Mouse (Mus musculus) heart, postnatal 4 days (tissue): ENCODE data around the gene Pmvk. TPM values are rescaled to one million over a fixed set of nuclear protein-coding genes. Genes with fewer than 3 reads are reported as not detected.
A peak's percentile ranks its signal among the peaks of the same experiment; 100 is the strongest.

Experiments
- DNase-seq: peaks from one replicate; pipeline ENCODE4 v3.0.0; 2021
- total RNA-seq, 2 experiments: library from RNA; stranded (reverse); gene quantifications; 2 replicates each; pipeline ENCODE4 v1.2.3; 2021

Pmvk gene
- total RNA-seq: 10 to 100 TPM; 11.3 to 13.3 TPM

DNA sequence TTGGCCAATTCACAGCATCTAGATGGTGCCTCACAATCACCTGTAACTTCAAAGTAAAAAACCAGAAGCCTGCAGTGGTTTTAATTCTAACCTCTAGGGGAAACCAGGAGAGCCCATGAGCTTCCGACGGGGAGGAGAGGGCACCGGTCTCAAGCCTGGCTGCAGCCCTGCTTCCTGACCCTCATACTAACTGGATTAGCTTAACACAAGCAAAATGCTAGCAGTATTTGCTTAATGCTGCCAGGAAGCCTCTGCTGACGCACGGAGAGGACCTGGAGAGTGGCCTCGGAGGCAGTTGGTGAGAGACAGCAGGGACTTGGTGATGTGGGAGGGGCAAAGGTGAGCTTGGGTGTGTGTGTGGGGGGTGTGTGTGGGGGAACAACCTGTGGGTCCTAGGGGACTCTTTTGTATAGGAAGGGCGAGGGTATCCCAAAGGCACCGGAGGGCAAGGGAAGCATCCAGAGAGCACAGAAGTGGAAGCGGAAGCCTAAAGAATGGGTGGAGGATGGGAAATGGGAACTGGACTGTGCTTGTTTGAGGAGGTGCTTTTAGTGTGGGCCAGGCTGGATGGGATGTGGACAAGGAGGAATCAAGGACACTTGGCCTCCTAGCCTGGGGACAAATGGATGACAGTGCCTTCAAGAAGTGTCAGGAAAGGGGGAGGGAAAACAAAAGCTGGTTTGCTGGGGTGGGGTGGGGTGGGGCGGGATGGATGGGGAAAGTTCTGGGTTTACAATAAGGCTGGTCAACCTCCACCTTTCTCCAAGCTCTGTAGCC lies at the start of gene Pmvk:
Gene Pmvk (plus strand): TSS at position 141 of the 777 bp plus-strand sequence.
- no peak for DNase-seq

DNA sequence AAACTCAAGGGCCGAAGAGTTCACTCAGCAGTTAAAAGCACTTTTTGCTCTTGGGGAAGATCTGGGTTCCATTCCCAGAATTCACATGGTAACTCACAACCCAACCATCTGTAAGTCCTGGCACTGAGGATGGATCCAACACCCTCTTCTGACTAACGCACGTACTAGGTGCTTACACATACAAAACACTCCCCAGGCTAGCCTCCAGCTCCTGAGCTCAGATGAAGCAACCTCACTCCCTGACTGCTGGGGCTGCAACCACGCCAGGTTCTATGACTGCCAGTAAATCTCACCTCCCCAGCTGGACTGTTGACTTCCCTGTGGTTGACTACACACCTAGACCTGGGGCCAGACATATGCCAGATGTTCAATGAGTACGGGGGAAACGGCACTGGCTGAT lies 47.5 kb upstream of the Pmvk start:
- DNase-seq: no peak

DNA sequence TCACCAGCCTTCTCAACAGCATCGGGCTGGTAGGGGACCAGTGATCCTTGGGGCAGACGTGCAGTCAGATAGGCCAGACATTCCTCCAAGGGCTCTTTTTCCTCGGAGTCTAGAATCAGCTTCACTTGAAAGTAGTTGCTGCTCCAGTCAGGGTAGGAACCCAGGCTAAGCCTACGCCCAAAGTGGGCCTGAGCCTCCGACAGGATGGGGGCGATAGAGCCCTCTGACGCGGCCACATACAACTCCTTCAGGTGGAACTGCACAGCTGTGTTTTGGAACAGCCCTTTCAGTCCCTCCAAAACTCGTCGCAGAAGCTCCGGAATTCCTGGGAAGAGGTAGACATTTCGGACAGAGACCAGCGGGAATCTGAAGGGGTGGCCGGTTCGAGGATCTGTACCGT lies 45.9 kb upstream of the Pmvk start:
- no peak for DNase-seq

DNA sequence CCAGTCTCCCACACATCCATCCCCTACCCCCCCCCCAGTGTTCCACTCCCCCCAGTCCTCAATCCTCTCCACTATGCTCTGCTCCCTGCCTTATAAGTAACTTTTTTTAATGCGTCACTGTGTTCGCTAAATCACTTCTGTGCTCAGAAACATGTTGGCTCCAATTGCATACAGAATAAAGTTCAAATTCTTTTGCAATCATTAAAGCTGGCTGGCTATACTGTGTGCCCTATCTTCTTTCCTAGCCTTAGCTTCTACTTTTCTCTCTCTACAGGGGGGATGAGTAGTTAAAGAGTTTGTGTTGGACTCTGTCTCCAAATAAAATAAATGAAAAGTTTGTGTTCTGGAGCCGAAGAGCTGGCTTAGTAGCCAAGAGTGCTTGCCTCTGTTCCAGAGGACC lies 44.6 kb upstream of the Pmvk start:
- DNase-seq: no peak

DNA sequence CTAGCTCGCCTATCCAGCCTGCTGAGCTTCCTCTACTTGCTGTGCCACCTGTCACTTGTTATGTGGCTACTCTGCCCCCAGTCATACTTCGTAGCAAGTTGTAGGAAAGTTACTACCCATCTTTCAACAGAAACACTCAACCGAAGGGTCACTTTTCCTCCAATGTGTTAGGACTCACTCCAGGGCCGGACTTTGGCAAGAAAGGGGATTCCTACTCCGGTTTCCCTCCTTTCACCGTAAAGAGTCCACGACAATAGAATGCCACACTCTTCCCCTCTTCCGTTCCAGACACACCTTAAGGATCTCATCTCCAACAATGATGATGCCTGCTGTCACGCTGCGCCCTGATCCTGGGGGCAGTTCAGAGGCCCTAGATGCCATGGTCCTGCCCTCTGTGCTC lies 43.5 kb upstream of the Pmvk start:
- DNase-seq: no peak

DNA sequence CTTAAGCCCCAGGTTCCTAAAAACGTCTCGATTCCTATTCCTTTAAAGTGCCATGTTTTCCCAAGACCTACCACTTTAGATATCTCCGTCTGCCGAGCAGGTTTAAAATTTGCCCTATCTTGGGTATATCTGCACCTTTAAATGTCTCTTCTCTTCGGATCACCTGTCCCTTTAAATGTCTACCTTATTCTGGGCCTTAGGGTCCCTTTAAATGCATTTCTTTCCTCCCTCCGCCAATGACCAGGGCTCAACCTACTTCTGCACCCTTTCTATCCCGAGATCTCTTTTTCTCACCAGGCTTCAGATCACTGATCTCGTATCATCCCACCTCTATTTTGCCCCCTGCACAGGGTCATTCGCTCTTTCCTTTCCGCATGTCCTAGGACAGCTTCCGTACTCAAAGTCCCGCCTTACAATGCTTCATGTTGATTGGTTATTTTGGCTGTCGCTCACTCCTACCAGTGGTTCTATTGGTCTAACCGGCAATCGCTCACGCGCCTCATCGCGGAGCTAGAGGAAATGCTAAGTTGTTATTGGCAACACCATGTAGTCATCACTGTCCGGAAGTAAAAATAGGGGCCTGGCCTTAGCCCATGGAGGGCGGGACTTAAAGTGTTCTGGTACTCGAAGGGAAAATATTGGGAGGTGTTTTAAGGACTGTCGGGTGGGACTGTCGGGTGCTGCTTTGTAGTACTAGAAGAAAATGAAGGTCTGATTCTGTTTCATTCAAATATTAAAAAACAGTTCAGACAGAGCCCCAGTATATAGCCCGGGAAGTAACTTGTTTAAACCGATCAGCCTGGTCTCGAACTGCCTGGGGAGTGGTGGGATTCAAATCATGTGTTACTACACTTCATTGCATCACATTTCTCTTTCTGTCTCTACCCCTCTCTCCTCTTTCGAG lies 42.6 kb upstream of the Pmvk start, which contains the start of gene Flad1:
Gene Flad1 (minus strand): TSS at position 381 of the 904 bp plus-strand sequence.
- peak; percentile 100 for DNase-seq

DNA sequence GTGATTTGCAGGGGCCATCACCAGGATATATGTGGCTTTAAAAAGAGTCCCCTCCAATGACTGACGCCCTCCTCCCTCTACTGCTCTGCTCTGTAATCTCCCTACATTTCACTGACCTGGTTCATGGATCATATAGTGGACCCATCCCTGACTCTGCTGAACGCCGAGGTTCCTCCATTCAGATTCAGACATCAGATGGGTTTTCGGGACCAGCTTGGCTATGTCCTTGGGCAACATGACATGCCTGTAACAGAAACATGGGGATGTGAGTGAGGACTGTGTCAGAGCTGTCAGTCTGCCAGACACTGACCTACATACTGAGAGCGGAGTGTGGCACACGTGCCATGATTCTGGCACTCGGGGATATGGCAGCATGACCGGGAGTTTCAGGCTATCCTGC lies 38.2 kb upstream of the Pmvk start:
- no peak for DNase-seq

DNA sequence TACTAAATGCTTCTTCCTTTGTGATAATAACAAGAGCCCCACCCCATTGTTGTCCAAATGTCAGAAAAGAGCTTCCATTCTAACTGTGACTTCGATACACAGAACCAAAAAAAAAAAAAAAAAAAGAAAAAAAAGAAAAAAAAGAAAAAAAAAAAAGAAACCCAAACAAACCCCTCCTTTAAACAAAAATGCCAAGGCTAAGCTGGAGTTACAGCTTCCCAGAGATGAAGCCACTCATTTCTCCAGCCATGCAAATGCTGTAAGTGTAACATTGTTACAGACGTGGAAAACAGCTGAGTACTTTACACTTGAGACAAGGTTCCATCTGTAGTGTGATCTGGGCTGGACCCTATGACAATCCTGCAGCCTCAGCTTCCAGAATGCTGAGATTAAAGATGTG lies 37.2 kb upstream of the Pmvk start:
- DNase-seq: no peak

DNA sequence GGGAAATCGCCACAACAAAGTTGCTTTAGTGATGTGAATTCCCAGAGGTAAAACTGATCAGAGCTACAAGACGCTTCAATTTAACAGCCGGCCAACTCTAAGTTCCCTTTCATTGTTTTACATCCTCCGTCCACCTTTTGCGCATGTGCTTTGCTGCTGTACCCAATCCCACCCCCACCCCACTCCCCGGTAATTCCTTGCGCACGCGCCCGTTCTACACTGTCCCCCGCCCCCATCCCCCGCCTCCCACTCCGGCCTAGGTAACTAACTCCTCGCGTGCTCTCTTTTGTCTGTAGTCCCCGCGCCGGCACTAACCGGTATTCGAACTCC lies 36.5 kb upstream of the Pmvk start:
- DNase-seq: no peak

DNA sequence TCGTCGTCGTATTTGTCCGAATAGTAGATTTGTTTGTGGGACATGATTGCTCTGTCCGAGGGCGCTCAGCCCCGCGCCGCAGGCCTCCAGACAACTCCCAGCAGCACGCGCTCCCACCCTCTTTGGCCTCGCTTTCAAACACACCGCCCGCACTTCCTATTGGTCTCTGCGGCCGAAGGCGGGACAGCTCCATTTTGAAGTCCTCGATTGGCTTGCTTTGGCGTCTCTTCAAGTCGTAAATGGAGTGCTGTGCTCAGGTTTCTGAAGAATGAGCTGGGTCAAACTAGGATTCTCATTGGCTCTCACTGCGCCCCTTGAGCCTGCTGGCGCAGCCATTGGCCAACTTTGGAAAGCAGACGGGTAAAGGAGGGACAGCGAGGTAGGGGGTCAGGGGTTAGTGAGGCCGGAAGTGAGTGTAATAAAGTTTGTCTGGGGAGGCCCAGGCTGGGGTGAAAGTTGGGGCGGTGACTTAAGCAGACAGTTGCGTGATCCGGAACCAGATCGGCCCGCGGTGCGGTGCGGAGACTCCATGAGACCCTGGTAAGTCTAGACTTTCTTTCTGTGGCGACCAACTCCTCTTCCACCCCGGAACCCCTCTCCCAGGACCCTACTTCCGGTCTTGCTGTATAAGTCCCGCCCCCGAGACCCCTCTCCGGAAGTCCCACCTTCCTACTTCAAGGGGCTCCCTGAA lies 36.0 kb upstream of the Pmvk start, which contains the start of the genes Cks1b and Shc1:
Gene Cks1b (minus strand): TSS at position 214 of the 691 bp plus-strand sequence.
Gene Shc1 (plus strand): TSS at position 274 of the 691 bp plus-strand sequence.
- DNase-seq: peak; percentile 95

DNA sequence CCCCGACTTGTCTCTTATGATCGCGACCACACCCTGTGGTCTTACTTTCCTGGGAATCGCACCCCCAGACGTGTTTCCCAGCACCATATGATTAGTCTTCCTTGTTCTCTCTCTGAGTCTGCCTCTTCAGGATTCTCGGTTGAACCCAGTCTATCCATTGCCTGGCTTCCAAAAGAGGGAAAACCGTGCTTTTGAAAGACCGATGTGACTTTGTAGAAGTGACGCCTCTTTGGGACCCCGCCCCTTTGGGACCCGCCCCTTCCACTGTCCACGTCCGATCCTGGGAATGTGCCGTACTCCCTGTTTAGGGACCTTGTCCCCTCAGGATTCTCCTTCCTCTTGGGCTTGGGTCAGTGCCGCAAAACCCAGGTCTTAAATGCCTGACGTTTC lies 35.5 kb upstream of the Pmvk start:
- DNase-seq: peak; percentile 88

DNA sequence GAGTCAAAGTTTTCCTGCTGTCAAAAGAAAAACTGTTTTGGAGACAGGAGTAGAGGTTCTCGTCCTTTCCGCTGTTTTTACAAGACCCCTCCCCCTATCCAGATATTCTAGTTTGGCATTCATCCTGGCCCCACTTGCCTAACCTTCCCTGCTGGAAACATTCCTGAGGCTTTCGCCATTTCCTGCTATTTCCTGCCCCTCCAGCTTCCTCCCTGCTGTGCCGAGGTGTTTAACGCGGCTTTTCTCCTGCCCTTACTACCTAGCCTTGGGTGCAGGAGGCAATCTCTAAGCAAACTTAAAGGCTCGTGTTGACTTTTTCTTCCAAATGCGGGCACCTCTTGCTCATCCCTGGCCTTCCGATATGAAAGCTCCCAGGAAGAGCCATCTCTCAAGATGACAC lies 34.8 kb upstream of the Pmvk start:
- DNase-seq: peak; percentile 71

DNA sequence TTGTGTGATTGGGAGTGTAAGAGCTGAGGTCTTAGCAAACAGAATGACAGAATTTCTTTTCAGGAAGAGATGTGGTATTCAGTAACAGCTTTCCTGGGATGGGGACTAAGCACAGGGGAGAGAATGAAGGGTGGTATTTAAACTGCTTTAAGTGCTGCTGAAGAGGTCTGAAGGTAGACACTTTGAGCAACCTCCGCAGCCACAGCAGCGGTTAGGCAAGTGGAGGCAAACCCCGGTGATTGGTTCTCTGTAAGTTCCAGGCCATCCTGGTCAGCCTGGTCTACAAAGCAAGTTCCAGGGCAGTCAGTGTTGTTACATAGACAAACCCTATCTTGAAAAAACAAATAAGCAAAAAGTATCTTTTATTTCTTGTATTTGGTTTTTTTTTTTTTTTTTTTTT lies 34.4 kb upstream of the Pmvk start:
- DNase-seq: no peak

DNA sequence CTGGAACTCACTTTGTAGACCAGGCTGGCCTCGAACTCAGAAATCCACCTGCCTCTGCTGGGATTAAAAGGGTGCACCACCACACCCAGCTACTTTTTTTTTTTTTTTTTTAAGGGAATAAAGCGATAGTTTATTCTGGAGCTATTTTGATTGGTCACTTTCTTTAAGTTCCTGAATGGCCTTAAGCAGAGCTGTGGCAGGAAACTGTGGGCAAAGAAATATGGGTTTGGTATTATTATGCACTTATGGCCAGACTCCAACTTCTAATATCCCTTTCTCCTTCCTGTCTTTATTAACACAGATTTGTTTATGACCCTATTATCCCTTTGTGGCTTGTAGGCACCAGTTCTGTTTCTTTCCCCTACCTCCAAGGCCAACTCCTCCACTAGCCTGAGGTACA lies 33.9 kb upstream of the Pmvk start:
- DNase-seq: no peak

DNA sequence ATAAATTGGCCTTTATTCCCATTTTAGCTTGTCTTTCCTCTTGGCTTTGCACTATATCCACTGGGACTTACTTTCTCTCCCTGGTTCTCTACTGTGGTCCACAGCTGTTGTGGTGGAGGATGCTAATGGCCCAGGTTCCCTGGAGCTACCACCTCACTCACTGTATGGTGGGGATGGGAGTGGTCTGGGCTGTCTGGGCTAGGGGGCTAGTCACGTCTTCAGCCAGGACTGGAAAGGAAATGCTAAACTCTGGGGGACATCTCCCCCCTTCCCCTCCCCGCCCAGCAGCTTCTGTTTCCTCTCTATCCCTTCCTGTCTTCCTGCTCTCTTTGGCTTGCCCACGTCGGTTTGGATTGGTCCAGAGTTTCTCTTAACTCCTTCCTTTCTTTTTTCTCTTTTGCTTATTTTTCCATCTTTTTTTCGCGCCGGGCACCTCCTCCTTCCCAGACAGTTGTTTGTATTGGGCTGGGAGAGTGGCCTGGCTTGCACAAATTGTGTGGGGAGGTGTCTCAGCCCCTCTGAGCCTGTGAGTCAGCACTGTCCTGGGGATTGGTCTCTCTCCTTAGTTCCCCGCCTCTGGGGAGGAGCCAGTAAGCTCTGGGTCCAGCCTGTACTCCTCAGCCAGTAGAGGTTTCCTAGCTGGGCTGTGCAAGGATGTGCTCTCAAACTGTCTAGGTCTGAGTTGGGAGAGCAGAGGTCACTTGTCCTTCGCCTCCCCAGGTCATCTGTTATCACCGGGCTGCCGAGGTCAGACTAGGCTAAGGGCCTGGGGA lies 33.2 kb upstream of the Pmvk start:
- DNase-seq: peak; percentile 85

DNA sequence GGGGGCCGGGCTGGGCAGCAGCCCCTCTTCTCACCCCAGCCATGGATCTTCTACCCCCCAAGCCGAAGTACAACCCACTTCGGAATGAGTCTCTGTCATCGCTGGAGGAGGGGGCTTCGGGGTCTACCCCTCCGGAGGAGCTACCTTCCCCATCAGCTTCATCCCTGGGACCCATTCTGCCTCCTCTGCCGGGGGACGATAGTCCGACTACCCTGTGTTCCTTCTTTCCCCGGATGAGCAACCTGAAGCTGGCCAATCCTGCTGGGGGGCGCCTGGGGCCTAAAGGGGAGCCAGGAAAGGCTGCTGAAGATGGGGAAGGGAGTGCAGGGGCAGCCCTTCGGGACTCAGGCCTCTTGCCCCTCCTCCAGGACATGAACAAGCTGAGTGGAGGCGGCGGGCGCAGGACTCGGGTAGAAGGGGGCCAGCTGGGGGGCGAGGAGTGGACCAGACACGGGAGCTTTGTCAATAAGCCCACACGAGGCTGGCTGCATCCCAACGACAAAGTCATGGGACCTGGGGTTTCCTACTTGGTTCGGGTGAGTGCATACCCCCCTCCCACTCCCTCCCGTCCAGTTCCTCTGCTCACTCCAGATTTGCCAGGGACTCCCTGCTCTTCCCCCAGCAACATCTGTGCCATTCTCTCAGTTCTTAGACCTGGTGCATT lies 32.4 kb upstream of the Pmvk start:
- peak; percentile 47 for DNase-seq

DNA sequence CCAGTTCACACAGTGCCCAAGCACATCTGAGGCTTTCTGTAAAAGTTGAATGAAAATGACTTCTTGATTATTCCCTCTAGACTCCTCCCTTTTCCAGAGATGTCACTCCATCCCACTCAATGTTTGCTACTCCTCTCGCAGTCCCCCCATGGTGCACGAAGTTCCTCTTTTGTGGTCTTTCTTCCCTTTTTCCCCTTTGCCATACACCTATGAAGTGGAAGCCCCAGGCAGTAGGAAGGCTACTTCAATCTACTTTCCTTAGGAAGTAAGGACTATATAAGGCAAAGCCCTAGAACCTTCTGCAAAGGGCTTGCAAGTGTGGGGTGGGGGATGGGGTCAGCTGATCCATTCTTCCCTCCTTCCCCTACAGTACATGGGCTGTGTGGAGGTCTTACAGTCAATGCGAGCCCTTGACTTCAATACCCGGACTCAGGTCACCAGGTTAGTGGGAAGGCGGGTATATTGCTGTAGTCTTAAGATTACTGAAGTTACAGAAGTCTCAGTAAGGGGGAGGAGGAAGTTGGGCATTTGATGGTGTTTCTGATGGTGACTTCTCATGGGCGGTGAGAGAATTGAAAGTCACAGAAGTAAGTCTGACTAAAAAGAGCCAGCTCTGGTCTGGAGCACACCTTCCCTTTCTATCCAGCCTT lies 31.7 kb upstream of the Pmvk start:
- DNase-seq: no peak

DNA sequence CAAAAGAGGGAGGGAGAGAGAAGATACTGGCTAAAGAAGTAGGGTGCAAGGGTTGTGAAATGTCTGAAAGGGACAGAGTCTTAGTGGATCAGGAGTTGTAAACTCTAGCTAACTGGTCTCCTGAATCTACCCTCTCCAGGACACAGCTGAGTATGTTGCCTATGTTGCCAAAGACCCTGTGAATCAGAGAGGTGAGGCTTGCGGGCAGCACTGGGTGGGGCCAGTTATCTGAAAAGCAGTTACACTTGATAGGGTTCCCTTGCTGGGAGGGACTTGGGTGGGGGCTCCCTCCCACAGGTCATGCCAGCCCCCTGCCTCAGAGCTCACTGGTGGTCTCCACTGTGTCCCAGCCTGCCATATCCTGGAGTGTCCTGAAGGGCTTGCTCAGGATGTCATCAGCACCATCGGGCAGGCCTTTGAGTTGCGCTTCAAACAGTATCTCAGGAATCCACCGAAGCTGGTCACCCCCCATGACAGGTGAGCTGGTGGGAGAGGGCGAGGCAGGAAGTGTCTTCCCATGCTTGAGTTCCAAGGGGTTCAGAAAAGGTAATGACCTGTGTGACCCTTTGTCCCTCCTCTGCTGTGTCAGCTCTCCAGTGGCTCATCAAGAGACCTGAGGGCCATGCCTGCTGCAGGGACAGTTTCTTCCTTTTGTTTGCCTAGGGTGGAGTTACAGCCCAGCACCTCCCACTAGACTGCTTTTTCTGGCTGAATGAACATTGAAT lies 29.8 kb upstream of the Pmvk start:
- no peak for DNase-seq

DNA sequence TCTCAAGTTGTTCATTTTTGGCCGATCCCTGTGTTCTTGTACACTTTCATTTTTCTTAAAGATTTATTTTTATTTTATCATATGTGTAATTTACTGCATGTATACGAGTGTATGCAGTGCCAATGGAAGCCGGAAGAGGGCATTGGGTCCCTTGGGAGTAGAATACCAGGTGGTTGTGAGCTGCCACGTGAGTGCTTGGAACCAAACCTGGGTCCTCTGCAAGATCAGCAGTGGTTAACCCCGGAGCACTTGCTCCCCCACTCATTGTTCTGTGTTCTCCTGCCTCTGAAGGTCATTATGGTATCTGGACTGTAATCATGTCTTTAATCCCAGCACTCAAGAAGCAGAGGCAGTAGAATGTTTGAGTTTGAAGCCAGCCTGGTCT lies 29.2 kb upstream of the Pmvk start:
- no peak for DNase-seq

DNA sequence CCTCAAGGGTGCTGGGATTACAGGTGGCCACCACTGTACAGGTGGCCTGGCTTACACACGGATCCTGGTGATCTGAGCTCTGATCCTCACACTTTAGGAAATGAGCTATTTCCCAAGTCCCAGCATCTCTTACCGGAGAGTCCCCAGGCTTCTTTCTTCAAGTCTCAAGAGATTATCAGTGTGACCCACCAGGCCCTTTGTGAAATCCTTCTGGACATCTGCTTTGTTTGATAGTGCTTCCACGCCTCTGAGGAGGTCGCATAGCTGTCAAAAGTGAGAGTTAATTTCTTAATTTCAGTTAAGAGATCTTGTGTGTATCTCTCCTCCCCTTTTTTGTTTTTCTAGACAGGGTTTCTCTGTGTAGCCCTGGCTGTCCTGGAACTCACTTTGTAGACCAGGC lies 28.5 kb upstream of the Pmvk start:
- DNase-seq: no peak
